Comparison of ENCODE assay signal across 19 mouse cellular contexts in genomic region chr2:34424186-34424585, GRCm38 (mm10). TPM values are rescaled to one million over a fixed set of nuclear protein-coding genes. Genes with fewer than 3 reads are reported as not detected.
DNase-seq lines count a peak whose midpoint lies in the region; ATAC-seq lines count a peak whose summit lies in the region.
"Had no signal": no experiment of that assay in that cellular context is flagged by ENCODE, and none has a peak within 500 bp of the region (broad histone marks: within the 10 kb centered on the region; RNA-seq: fewer than 3 reads in every experiment).

No protein-coding gene starts in this region.

- H3K9me3 ChIP-seq in midbrain, embryonic 13.5 days, result no peaks in the 10 kb centered on the region
- H3K9me3 ChIP-seq: G1E had no signal

- H3K27me3 ChIP-seq in midbrain, embryonic 13.5 days, result no peaks in the 10 kb centered on the region
- H3K27me3 ChIP-seq: CH12.LX, Patski had no signal

- H3K36me3 ChIP-seq in midbrain, embryonic 13.5 days, result peaks cover 6% of the 10 kb centered on the region; the same call in 1 of the 2 replicates

- no peaks in the 10 kb centered on the region for H3K4me1 ChIP-seq in midbrain, embryonic 13.5 days (replicated peaks)

- peak; percentile 69 for DNase-seq in fat pad, adult 2 months (ENCODE audit: extremely low read depth, low read depth, low spot score)
- DNase-seq in gonadal fat pad, adult 2 months (ENCODE audit: low read depth), result peak; percentile 57
- DNase-seq in cerebellum, adult 11 months, result no peak
- DNase-seq: adrenal gland, adult 2 months; adrenal gland, adult 8-10 months; adrenal gland, postnatal 10 days; adrenal gland, postnatal 14 days; adrenal gland, postnatal 25 days; adrenal gland, postnatal 36 days; B cell, adult 2 months; cerebellum, adult 11-12 months; cerebellum, adult 18-20 months; cerebellum, adult 2 months had no signal

- no peak overlapping the region for H3K27ac ChIP-seq in midbrain, embryonic 13.5 days

- H3K9ac ChIP-seq in midbrain, embryonic 13.5 days (replicated peaks), result no peak overlapping the region

- no peak overlapping the region for H3K4me3 ChIP-seq in midbrain, embryonic 13.5 days (replicated peaks)

- ATAC-seq in midbrain, embryonic 13.5 days, result no peak
- ATAC-seq: activated CD4-positive, CD25-positive, alpha-beta regulatory T cell, adult 4 months; CD4-positive, CD25-positive, alpha-beta regulatory T cell, adult 4 months; Patski had no signal

- 93% methylated on average over 3 of the region's 3 CpGs for WGBS in midbrain, embryonic 13.5 days

- no peak overlapping the region for H3K4me2 ChIP-seq in midbrain, embryonic 13.5 days (replicated peaks)

RNA-seq across cellular contexts. Expression of gene Mapkap1, which starts 17.6 kb away (rescaled TPM):
- 50.4 and 53.1 TPM in 2 replicates for polyA plus RNA-seq in gonadal fat pad, adult 2 months (2012; rRNA removed)
- 93.4 and 101 TPM in 2 replicates for polyA plus RNA-seq in midbrain, embryonic 13.5 days (2015; fragmentation: Nextera tagmentation; extraction: Ambion mirVana)

RNA-seq across cellular contexts. Expression of gene Pbx3, which starts 51.2 kb away (rescaled TPM):
- polyA plus RNA-seq in gonadal fat pad, adult 2 months (2012; rRNA removed), result 6.8 and 7.1 TPM in 2 replicates
- 87.8 and 101 TPM in 2 replicates for polyA plus RNA-seq in midbrain, embryonic 13.5 days (2015; fragmentation: Nextera tagmentation; extraction: Ambion mirVana)

Comparison
In these comparisons a context has a peak if more than half of its experiments do, and no peak if none do; other contexts are left out.
1. RNA of gene Pbx3, which starts 51.2 kb away (polyA plus RNA-seq): 87.8 to 101 TPM in midbrain, embryonic 13.5 days; 6.8 to 7.1 TPM in gonadal fat pad, adult 2 months; every median in the first group is over 10 times any median in the second.